Mouse (Mus musculus) limb, embryonic 11.5 days (tissue): ENCODE results near the gene Dynlrb2. TPM values are rescaled to one million over a fixed set of nuclear protein-coding genes. Genes with fewer than 3 reads are reported as not detected.

Source experiments
- ATAC-seq: fragments of 200-750 bp; cut with Nextera tagmentation; 2 replicates; pipeline ENCODE4 v1.8.0; 2017; ENCODE audit warnings: low read depth; ENCODE audit not compliant: insufficient number of reproducible peaks, low FRiP score, low TSS enrichment
- DNase-seq: peaks from one replicate; pipeline ENCODE4 v3.0.0-alpha.2; 2015; ENCODE audit warnings: low spot score
- H3K27ac ChIP-seq: fragments of 300-500 bp; sonication (generic); replicated peaks from 2 replicates; pipeline ENCODE4 v1.5.1; 2014; ENCODE audit warnings: low read depth, mild to moderate bottlenecking, low read length
- H3K27me3 ChIP-seq: fragments of 300-500 bp; sonication (generic); 2 replicates; pipeline ENCODE4 v1.6.1; 2014; ENCODE audit warnings: mild to moderate bottlenecking, low read length, mixed read lengths; ENCODE audit not compliant: control insufficient read depth, insufficient read depth
- H3K36me3 ChIP-seq: fragments of 300-500 bp; sonication (generic); 2 replicates; pipeline ENCODE4 v1.6.1; 2014; ENCODE audit warnings: mild to moderate bottlenecking, low read length, moderate library complexity, mixed read lengths; ENCODE audit not compliant: control insufficient read depth, insufficient read depth
- H3K4me1 ChIP-seq: fragments of 300-500 bp; sonication (generic); 2 replicates; pipeline ENCODE4 v1.6.1; 2014; ENCODE audit warnings: low read length, mixed read lengths; ENCODE audit not compliant: control insufficient read depth, insufficient read depth
- H3K4me2 ChIP-seq: fragments of 300-500 bp; sonication (generic); 2 replicates; pipeline ENCODE4 v1.6.1; 2014; ENCODE audit warnings: low read depth, mild to moderate bottlenecking, moderate library complexity; ENCODE audit not compliant: severe bottlenecking
- H3K4me3 ChIP-seq: fragments of 300-500 bp; sonication (generic); 2 replicates; pipeline ENCODE4 v1.5.1; 2014; ENCODE audit warnings: low read depth, low read length
- H3K9ac ChIP-seq: fragments of 300-500 bp; sonication (generic); 2 replicates; pipeline ENCODE4 v1.6.1; 2014; ENCODE audit warnings: mild to moderate bottlenecking, low read length
- H3K9me3 ChIP-seq: fragments of 300-500 bp; sonication (generic); 2 replicates; pipeline ENCODE4 v1.6.1; 2016; ENCODE audit warnings: low read length; ENCODE audit not compliant: control insufficient read depth
- WGBS: fragments of 180-500 bp; shearing (Covaris S2); extraction: QIAGEN DNeasy Blood & Tissue Kit; methylation state at CpG from one replicate; pipeline ENCODE4 v1.1.7; 2014; 5-methylcytosine and 5-hydroxymethylcytosine counted together
- polyA plus RNA-seq: library from polyadenylated mRNA; unstranded; fragments of >200 nt; fragmentation: Nextera tagmentation; extraction: Ambion mirVana; gene quantifications from 2 replicates; pipeline ENCODE4 v1.2.1, GENCODE M21; 2014

Gene Dynlrb2
- polyA plus RNA-seq, 1 experiment from 2014 or later, result not detected

- DNase-seq (no peak), ATAC-seq (no peak)
- no peaks in the 10 kb centered on the region for H3K4me1 ChIP-seq
- no peak overlapping the region for H3K4me3 ChIP-seq
- H3K27me3 ChIP-seq, result no peaks in the 10 kb centered on the region
- no peak overlapping the region for H3K4me2 ChIP-seq
- no peak overlapping the region for H3K9ac ChIP-seq
- H3K36me3 ChIP-seq, result no peaks in the 10 kb centered on the region
- 89% methylated on average over 6 of the region's 6 CpGs for WGBS
- no peaks in the 10 kb centered on the region for H3K9me3 ChIP-seq
- no peak overlapping the region for H3K27ac ChIP-seq
Measured at GRCm38 (mm10) chr8:116552255-116552654, 47.5 kb downstream of the Dynlrb2 start.

GRCm38 (mm10) chr8:116552778-116553177 lies 48.0 kb downstream of the Dynlrb2 start:
- no peaks in the 10 kb centered on the region for H3K9me3 ChIP-seq
- ATAC-seq (no peak), DNase-seq (no peak)
- no peak overlapping the region for H3K4me2 ChIP-seq
- no peak overlapping the region for H3K9ac ChIP-seq
- H3K4me3 ChIP-seq, result no peak overlapping the region
- no peaks in the 10 kb centered on the region for H3K4me1 ChIP-seq
- WGBS, result 80% methylated on average over 3 of the region's 3 CpGs
- no peak overlapping the region for H3K27ac ChIP-seq
- no peaks in the 10 kb centered on the region for H3K36me3 ChIP-seq
- no peaks in the 10 kb centered on the region for H3K27me3 ChIP-seq

Other genes starting within 250 kb of the Dynlrb2 start
- gene Cdyl2, start 228.0 kb downstream of the Dynlrb2 start, polyA plus RNA-seq, result 6.3 and 6.4 TPM in 2 replicates